In the genomic region with DNA sequence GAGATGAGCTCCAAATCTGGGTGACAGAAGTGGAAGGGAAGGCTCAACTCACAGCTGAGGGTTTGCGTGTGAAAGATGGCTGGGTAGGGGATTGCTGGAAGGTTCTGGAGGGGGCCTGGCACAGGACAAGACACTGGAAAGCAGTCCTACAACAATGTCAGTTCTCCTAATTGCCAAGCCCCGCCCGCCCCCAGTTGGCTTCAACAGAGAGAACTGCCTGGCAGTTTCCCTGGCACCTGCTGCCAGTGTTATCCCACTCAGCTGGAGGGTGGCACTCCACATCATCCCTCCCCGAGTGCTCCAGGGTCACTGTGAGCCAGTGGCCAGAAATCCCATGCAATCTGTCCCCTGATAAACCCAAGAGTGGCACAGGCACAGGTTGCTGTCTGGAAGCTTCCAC, we compare ENCODE assay signal across 15 mouse cellular contexts. TPM values are rescaled to one million over a fixed set of nuclear protein-coding genes. Genes with fewer than 3 reads are reported as not detected.
"Had no signal": no experiment of that assay in that cellular context is flagged by ENCODE, and none has a peak within 500 bp of the region (broad histone marks: within the 10 kb centered on the region; RNA-seq: fewer than 3 reads in every experiment).

No protein-coding gene starts in this region.

- ATAC-seq: liver, embryonic 12.5 days had no signal

- DNase-seq: kidney, adult 2 months; kidney, postnatal 14 days; lung, embryonic 14.5 days; lung, postnatal 14 days; right cerebral cortex, adult 18-20 months; right cerebral cortex, postnatal 25 days; thymus, postnatal 36 days had no signal

- H3K9me3 ChIP-seq: kidney, embryonic 15.5 days; limb, embryonic 15.5 days; liver, embryonic 12.5 days; megakaryocyte, embryonic 14.5 days; midbrain, embryonic 12.5 days; neural tube, embryonic 15.5 days had no signal

- H3K4me1 ChIP-seq: liver, embryonic 12.5 days; megakaryocyte, embryonic 14.5 days had no signal

- H3K27ac ChIP-seq: kidney, embryonic 15.5 days; limb, embryonic 15.5 days; liver, embryonic 12.5 days; macrophage; midbrain, embryonic 12.5 days; neural tube, embryonic 15.5 days had no signal

- H3K27me3 ChIP-seq: midbrain, embryonic 12.5 days had no signal

- H3K36me3 ChIP-seq: kidney, embryonic 15.5 days; limb, embryonic 15.5 days; liver, embryonic 12.5 days; neural tube, embryonic 15.5 days had no signal

- H3K9ac ChIP-seq: kidney, embryonic 15.5 days; limb, embryonic 15.5 days; liver, embryonic 12.5 days; lung, embryonic 14.5 days; midbrain, embryonic 12.5 days; neural tube, embryonic 15.5 days had no signal

- H3K4me2 ChIP-seq: kidney, embryonic 15.5 days; limb, embryonic 15.5 days; liver, embryonic 12.5 days; lung, embryonic 14.5 days; midbrain, embryonic 12.5 days; neural tube, embryonic 15.5 days had no signal

- H3K4me3 ChIP-seq: kidney, embryonic 15.5 days; limb, embryonic 15.5 days; liver, embryonic 12.5 days; megakaryocyte, embryonic 14.5 days; midbrain, embryonic 12.5 days; myocyte; neural tube, embryonic 15.5 days had no signal

RNA-seq across cellular contexts. Expression of gene Lmo1, which starts 23.9 kb away (rescaled TPM):
- polyA plus RNA-seq: macrophage had no signal
